Mouse (Mus musculus) bone marrow macrophage, adult 2 months (primary cell): ENCODE measurements at regions not wholly inside any gene's neighbourhood (a gene's known extent, or its start where the extent isn't known, plus 50 kb on each side); places are given as distances from the start of the nearest gene placed in this dataset.

Experiments used
- CTCF ChIP-seq: IDR thresholded peaks from 2 replicates; pipeline ENCODE4 v1.5.1; 2012; ENCODE audit warnings: low read depth, mild to moderate bottlenecking, low read length, moderate library complexity
- POLR2A ChIP-seq: IDR thresholded peaks from 2 replicates; pipeline ENCODE4 v1.6.1; 2012; ENCODE audit warnings: mild to moderate bottlenecking, low read depth, low read length, borderline replicate concordance

GRCm38 (mm10) chr4:71489788-71490187 lies 268.0 kb downstream of the Gm11232 start:
- TF ChIP-seq CTCF (no peak), POLR2A (no peak)
